Mouse (Mus musculus) hindbrain, postnatal 0 days (tissue): ENCODE results near the gene Tdrkh. TPM values are rescaled to one million over a fixed set of nuclear protein-coding genes. Genes with fewer than 3 reads are reported as not detected.

Source experiments
- ATAC-seq: fragments of 200-750 bp; cut with Nextera tagmentation; 2 replicates; pipeline ENCODE4 v1.8.0; 2017; ENCODE audit warnings: mild to moderate bottlenecking, moderate TSS enrichment, moderate library complexity
- DNase-seq: peaks from one replicate; pipeline ENCODE4 v3.0.0-alpha.2; 2015; ENCODE audit warnings: low spot score
- H3K27ac ChIP-seq: fragments of 300-500 bp; sonication (generic); 2 replicates; pipeline ENCODE4 v1.5.1; 2014; ENCODE audit warnings: mild to moderate bottlenecking
- H3K27me3 ChIP-seq: fragments of 300-500 bp; sonication (generic); 2 replicates; pipeline ENCODE4 v1.6.1; 2014; ENCODE audit warnings: low read length, mixed read lengths; ENCODE audit not compliant: insufficient read depth
- H3K36me3 ChIP-seq: fragments of 300-500 bp; sonication (generic); 2 replicates; pipeline ENCODE4 v1.6.1; 2014; ENCODE audit warnings: low read length, mixed read lengths; ENCODE audit not compliant: insufficient read depth
- H3K4me1 ChIP-seq: fragments of 300-500 bp; sonication (generic); 2 replicates; pipeline ENCODE4 v1.6.1; 2014; ENCODE audit warnings: antibody characterized with exemption, low read length, mixed read lengths; ENCODE audit not compliant: insufficient read depth
- H3K4me2 ChIP-seq: fragments of 300-500 bp; sonication (generic); 2 replicates; pipeline ENCODE4 v1.6.1; 2014; ENCODE audit warnings: low read depth, mild to moderate bottlenecking, low read length, moderate library complexity, mixed read lengths
- H3K4me3 ChIP-seq: fragments of 300-500 bp; sonication (generic); 2 replicates; pipeline ENCODE4 v1.5.1; 2014; ENCODE audit warnings: low read length
- H3K9ac ChIP-seq: fragments of 300-500 bp; sonication (generic); replicated peaks from 2 replicates; pipeline ENCODE4 v1.6.1; 2014; ENCODE audit warnings: mild to moderate bottlenecking, low read length, moderate library complexity, mixed read lengths
- H3K9me3 ChIP-seq: fragments of 300-500 bp; sonication (generic); 2 replicates; pipeline ENCODE4 v1.6.1; 2016; ENCODE audit warnings: low read length, mixed read lengths
- CTCF ChIP-seq: IDR thresholded peaks from 2 replicates; pipeline ENCODE4 v1.5.1; 2016; ENCODE audit warnings: antibody characterized with exemption, control low read depth, low read depth
- WGBS: fragments of 180-500 bp; shearing (Covaris S2); extraction: QIAGEN DNeasy Blood & Tissue Kit; methylation state at CpG from one replicate; pipeline ENCODE4 v1.1.7; 2014; 5-methylcytosine and 5-hydroxymethylcytosine counted together
- polyA plus RNA-seq: library from polyadenylated mRNA; unstranded; fragments of >200 nt; fragmentation: Nextera tagmentation; extraction: Ambion mirVana; gene quantifications from 2 replicates; pipeline ENCODE4 v1.2.1, GENCODE M21; 2015
- total RNA-seq: library from RNA; depleted of rRNA; stranded (reverse); fragments of >200 nt; gene quantifications from 2 replicates; pipeline ENCODE4 v1.2.3, GENCODE M21; 2014

The Tdrkh gene
- total and polyA plus RNA-seq, 2 experiments from 2014 or later: 11.8 to 46.8 TPM

- Histone ChIP-seq H3K4me3 (no peak overlapping the region), H3K27me3 (no peaks in the 10 kb centered on the region), H3K9ac (no peak overlapping the region), H3K4me2 (no peak overlapping the region), H3K27ac (no peak overlapping the region), H3K9me3 (no peaks in the 10 kb centered on the region), H3K4me1 (peaks cover 12% of the 10 kb centered on the region; the same call in 1 of the 2 replicates), H3K36me3 (no peaks in the 10 kb centered on the region)
- 54% methylated on average over 2 of the region's 2 CpGs for WGBS
- DNase-seq (no peak), ATAC-seq (no peak)
- no peak for TF ChIP-seq CTCF
Measured at GRCm38 (mm10) chr3:94369709-94370108, 43.4 kb upstream of the Tdrkh start.

DNA sequence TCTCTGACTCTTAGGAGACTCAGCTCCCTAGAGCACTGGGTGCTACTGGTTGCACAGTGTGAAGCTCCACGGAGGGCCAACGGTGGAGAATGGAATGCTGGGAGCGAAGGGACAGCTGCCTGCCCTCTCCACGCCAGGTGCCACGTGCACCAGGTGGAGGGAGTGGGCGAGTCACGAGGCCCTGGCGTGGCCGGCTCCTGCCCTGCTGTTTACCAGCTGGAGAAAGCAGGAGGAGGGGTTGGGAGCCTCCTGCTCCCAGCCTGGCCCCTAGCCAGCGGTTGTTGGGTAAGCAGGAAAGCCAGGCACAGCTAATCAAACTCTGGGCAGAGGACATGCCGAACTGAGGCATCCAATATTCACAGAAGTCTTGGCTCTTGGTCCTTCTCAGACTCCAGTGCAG lies 41.4 kb upstream of the Tdrkh start:
- H3K4me1 ChIP-seq: peaks cover 12% of the 10 kb centered on the region; the same call in 1 of the 2 replicates
- no peaks in the 10 kb centered on the region for H3K27me3 ChIP-seq
- TF ChIP-seq CTCF: no peak
- H3K9ac ChIP-seq: 0 out of 2 replicates have a peak overlapping the region, but pooled peaks have one; percentile 21
- WGBS: 10% methylated on average over 11 of the region's 11 CpGs
- no peaks in the 10 kb centered on the region for H3K36me3 ChIP-seq
- H3K4me3 ChIP-seq: peak overlapping the region; percentile 16
- H3K9me3 ChIP-seq: no peaks in the 10 kb centered on the region
- peak; percentile 59 for ATAC-seq
- peak overlapping the region; percentile 43 for H3K4me2 ChIP-seq
- peak; percentile 88 for DNase-seq
- no peak overlapping the region; the same call in 1 of the 2 replicates for H3K27ac ChIP-seq

DNA sequence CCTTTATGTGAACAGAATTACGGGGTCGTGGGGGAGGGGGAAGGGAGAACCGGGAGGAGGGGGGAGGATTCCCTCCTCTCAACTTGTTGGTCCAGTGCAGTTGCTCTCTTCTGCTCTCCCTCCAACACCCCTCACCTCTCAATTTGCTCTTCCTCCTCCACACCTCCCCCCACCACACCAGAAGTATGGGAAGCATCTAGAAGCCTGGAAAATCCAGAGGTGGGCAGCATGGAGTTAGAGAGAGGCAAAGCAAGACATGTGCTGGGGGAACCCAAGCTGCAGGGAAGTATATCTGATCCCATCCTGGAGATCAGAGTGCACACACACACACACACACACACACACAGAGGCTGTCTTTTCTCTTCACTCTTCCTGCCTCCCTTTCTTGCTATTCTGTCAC lies 41.0 kb upstream of the Tdrkh start:
- H3K4me1 ChIP-seq: peaks cover 12% of the 10 kb centered on the region; the same call in 1 of the 2 replicates
- no peak overlapping the region for H3K27ac ChIP-seq
- H3K27me3 ChIP-seq: no peaks in the 10 kb centered on the region
- TF ChIP-seq CTCF: no peak
- no peaks in the 10 kb centered on the region for H3K36me3 ChIP-seq
- WGBS: 0% methylated on average over 3 of the region's 3 CpGs
- H3K9ac ChIP-seq: 0 out of 2 replicates have a peak overlapping the region, but pooled peaks have one; percentile 21
- ATAC-seq (peak; percentile 7; the same call in 1 of the 2 replicates), DNase-seq (no peak)
- peak overlapping the region; percentile 43 for H3K4me2 ChIP-seq
- peak overlapping the region; percentile 16; the same call in 1 of the 2 replicates for H3K4me3 ChIP-seq
- H3K9me3 ChIP-seq: no peaks in the 10 kb centered on the region

GRCm38 (mm10) chr3:94372641-94373040 lies 40.4 kb upstream of the Tdrkh start, which contains the start of gene Rorc:
Gene Rorc, plus strand, starts transcription at chr3:94372794.
- 18% methylated on average over 5 of the region's 5 CpGs for WGBS
- ATAC-seq: no peak

GRCm38 (mm10) chr3:94373090-94373489 lies 40.0 kb upstream of the Tdrkh start:
- WGBS: under 1% methylated on average over 10 of the region's 10 CpGs
- 0 out of 2 replicates have a peak overlapping the region, but pooled peaks have one; percentile 26 for H3K27ac ChIP-seq
- peaks cover 12% of the 10 kb centered on the region; the same call in 1 of the 2 replicates for H3K4me1 ChIP-seq
- H3K36me3 ChIP-seq: no peaks in the 10 kb centered on the region
- H3K4me2 ChIP-seq: peak overlapping the region; percentile 42
- peak overlapping the region; percentile 13 for H3K4me3 ChIP-seq
- H3K9me3 ChIP-seq: no peaks in the 10 kb centered on the region
- DNase-seq (no peak), ATAC-seq (peak; percentile 18; the same call in 1 of the 2 replicates)
- H3K9ac ChIP-seq: no peak overlapping the region
- no peak for TF ChIP-seq CTCF
- no peaks in the 10 kb centered on the region for H3K27me3 ChIP-seq

More at GRCm38 (mm10) chr3:94372641-94373040, 40.4 kb upstream of the Tdrkh start, which contains the start of gene Rorc:
- peak within 1 kb of the TSS; percentile 26; the same call in 1 of the 2 replicates for H3K27ac ChIP-seq
- peak within 1 kb of the TSS; percentile 16 for H3K4me3 ChIP-seq
- peak within 1 kb of the TSS; percentile 43 for H3K4me2 ChIP-seq
- no peaks in the 10 kb centered on the region for H3K9me3 ChIP-seq
- peaks cover 12% of the 10 kb centered on the region; the same call in 1 of the 2 replicates for H3K4me1 ChIP-seq
- TF ChIP-seq CTCF: no peak
- no peak for DNase-seq
- 0 out of 2 replicates have a peak within 1 kb of the TSS, but pooled peaks have one; percentile 21 for H3K9ac ChIP-seq
- no peaks in the 10 kb centered on the region for H3K36me3 ChIP-seq
- H3K27me3 ChIP-seq: no peaks in the 10 kb centered on the region

GRCm38 (mm10) chr3:94373597-94374011 lies 39.5 kb upstream of the Tdrkh start:
- Histone ChIP-seq H3K27me3 (no peaks in the 10 kb centered on the region), H3K36me3 (no peaks in the 10 kb centered on the region), H3K9ac (no peak overlapping the region), H3K4me1 (peaks cover 12% of the 10 kb centered on the region; the same call in 1 of the 2 replicates), H3K9me3 (no peaks in the 10 kb centered on the region), H3K4me3 (peak overlapping the region; percentile 13), H3K27ac (peak overlapping the region; percentile 38; the same call in 1 of the 2 replicates), H3K4me2 (peak overlapping the region; percentile 42)
- DNase-seq: peak; percentile 65
- WGBS: 0% methylated on average over 5 of the region's 5 CpGs
- ATAC-seq: peak; percentile 63
- TF ChIP-seq CTCF: no peak

GRCm38 (mm10) chr3:94374636-94375035 lies 38.4 kb upstream of the Tdrkh start:
- Histone ChIP-seq H3K4me1 (peaks cover 12% of the 10 kb centered on the region; the same call in 1 of the 2 replicates), H3K4me2 (no peak overlapping the region), H3K9ac (no peak overlapping the region), H3K9me3 (no peaks in the 10 kb centered on the region), H3K36me3 (no peaks in the 10 kb centered on the region), H3K4me3 (no peak overlapping the region), H3K27ac (no peak overlapping the region), H3K27me3 (no peaks in the 10 kb centered on the region)
- no peak for ATAC-seq
- TF ChIP-seq CTCF: no peak
- DNase-seq: no peak
